Mouse (Mus musculus): ENCODE results near the gene Agap1. TPM values are rescaled to one million over a fixed set of nuclear protein-coding genes. Genes with fewer than 3 reads are reported as not detected.

The Agap1 gene
- polyA plus RNA-seq, 1 experiment: 31.6 TPM

GRCm38 (mm10) chr1:89926583-89927060 is 472.0 kb downstream of the Agap1 start:
- Histone ChIP-seq H3K27me3 (replicated peaks; ENCODE audit: control insufficient read depth, insufficient read depth, low read length) (peaks cover 7% of the 10 kb centered on the region), H3K4me3 (ENCODE audit: insufficient read depth, low read depth, low read length) (no peak overlapping the region), H3K4me1 (ENCODE audit: control insufficient read depth, insufficient read depth, low read length) (no peaks in the 10 kb centered on the region), H3K36me3 (ENCODE audit: control insufficient read depth, insufficient read depth, low read length) (no peaks in the 10 kb centered on the region), H3K27ac (ENCODE audit: insufficient read depth, low read depth, low read length) (no peak overlapping the region)
- 24% methylated on average over 9 of the region's 9 CpGs for WGBS
- TF ChIP-seq CTCF (conservative IDR thresholded peaks at IDR 0.05; ENCODE audit: insufficient read depth, insufficient read length, low read depth, low read length): no peak
- TF ChIP-seq POLR2A (IDR thresholded peaks at IDR 0.05; ENCODE audit: low read depth, low read length): no peak
- no peak for DNase-seq

DNA sequence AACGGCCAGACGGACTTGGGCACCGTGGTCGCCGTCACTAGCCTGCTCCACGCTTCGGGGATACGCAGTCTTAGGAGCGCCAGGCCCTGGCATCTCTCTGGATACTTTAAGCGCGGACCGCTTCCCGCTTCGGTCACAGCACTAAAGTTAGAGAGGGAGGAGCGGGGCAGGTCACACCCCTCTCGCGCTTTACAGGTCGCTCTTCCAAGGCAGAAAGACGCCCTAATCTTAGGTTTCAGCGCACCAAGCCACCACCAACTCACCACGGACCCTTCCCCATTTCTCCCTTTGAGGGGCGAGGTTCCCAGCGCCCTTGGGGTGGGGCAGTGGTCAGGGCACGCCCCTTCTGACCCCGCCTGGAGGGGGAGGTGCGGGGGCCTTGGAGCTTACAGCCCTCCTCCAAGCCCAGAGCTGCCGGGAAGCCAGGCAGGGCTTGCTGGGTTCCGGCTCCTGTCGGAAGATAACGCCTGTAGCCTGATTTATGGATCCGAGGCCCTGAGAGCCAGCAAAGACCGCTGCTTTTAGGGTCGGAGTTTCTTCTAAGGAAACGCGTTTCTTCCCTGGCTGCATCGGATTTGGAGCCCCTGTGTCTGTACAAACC is 472.6 kb downstream of the Agap1 start:
- no peak for DNase-seq
- WGBS: 1% methylated on average over 36 of the region's 36 CpGs
- no peaks in the 10 kb centered on the region for H3K4me1 ChIP-seq (ENCODE audit: control insufficient read depth, insufficient read depth, low read length)

DNA sequence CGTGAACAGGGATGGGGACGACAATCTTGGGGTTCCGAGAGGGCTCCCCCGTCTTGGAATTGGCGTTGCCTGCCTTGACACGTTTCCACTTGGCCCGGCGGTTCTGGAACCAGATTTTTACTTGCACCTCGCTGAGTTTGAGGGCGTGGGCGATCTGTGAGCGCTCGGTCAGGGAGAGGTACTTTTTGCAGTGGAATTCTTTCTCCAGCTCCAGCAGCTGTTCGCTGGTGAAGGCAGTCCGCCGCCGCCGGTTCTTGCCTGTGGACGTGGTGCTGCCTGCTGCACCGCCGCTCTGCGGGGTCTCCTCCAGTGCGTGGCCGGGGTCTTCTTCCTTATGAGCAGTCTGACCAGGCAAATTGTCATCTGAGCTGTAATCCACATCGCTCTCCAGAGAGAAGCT is 474.1 kb downstream of the Agap1 start:
- TF ChIP-seq POLR2A (IDR thresholded peaks at IDR 0.05; ENCODE audit: low read depth, low read length): no peak
- no peak for TF ChIP-seq CTCF (conservative IDR thresholded peaks at IDR 0.05; ENCODE audit: insufficient read depth, insufficient read length, low read depth, low read length)
- DNase-seq: no peak
- H3K27ac ChIP-seq (ENCODE audit: insufficient read depth, low read depth, low read length): no peak overlapping the region
- H3K4me1 ChIP-seq (ENCODE audit: control insufficient read depth, insufficient read depth, low read length): no peaks in the 10 kb centered on the region
- no peaks in the 10 kb centered on the region for H3K36me3 ChIP-seq (ENCODE audit: control insufficient read depth, insufficient read depth, low read length)
- H3K4me3 ChIP-seq (ENCODE audit: insufficient read depth, low read depth, low read length): no peak overlapping the region
- whole genome bisulfite sequencing: 30% methylated on average over 25 of the region's 25 CpGs
- peaks cover 11% of the 10 kb centered on the region for H3K27me3 ChIP-seq (replicated peaks; ENCODE audit: control insufficient read depth, insufficient read depth, low read length)

More for the DNA sequence above, 472.6 kb downstream of the Agap1 start:
- no peak for TF ChIP-seq CTCF (conservative IDR thresholded peaks at IDR 0.05; ENCODE audit: insufficient read depth, insufficient read length, low read depth, low read length)
- no peak for TF ChIP-seq POLR2A (IDR thresholded peaks at IDR 0.05; ENCODE audit: low read depth, low read length)
- Histone ChIP-seq H3K36me3 (ENCODE audit: control insufficient read depth, insufficient read depth, low read length) (no peaks in the 10 kb centered on the region), H3K27me3 (replicated peaks; ENCODE audit: control insufficient read depth, insufficient read depth, low read length) (peaks cover 9% of the 10 kb centered on the region), H3K27ac (ENCODE audit: insufficient read depth, low read depth, low read length) (no peak overlapping the region), H3K4me3 (ENCODE audit: insufficient read depth, low read depth, low read length) (peak overlapping the region; percentile 15)

DNA sequence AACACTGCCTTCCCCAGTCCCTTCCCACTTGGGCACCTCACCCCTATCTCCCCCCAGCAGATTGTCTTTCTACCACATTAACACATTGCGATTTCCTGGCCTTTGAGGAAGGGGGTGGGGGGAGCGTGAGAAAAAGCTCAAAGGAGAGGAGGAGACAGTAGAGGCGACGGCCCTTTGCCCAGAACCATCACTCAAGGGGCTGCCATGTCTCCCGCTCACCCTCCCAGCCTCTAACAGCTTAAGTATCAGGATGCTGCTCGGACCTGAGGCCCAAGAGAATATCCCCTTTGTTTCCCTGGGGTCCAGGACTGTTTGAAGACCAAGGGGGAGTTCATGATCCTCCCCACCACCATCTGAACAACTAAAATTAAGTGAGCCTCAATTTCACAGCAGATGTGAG is 474.6 kb downstream of the Agap1 start:
- no peak for DNase-seq
- WGBS: 28% methylated on average over 6 of the region's 6 CpGs
- Histone ChIP-seq H3K27me3 (replicated peaks; ENCODE audit: control insufficient read depth, insufficient read depth, low read length) (peaks cover 11% of the 10 kb centered on the region), H3K4me1 (ENCODE audit: control insufficient read depth, insufficient read depth, low read length) (no peaks in the 10 kb centered on the region), H3K36me3 (ENCODE audit: control insufficient read depth, insufficient read depth, low read length) (no peaks in the 10 kb centered on the region), H3K27ac (ENCODE audit: insufficient read depth, low read depth, low read length) (no peak overlapping the region), H3K4me3 (ENCODE audit: insufficient read depth, low read depth, low read length) (no peak overlapping the region)
- TF ChIP-seq POLR2A (IDR thresholded peaks at IDR 0.05; ENCODE audit: low read depth, low read length) (no peak), CTCF (conservative IDR thresholded peaks at IDR 0.05; ENCODE audit: insufficient read depth, insufficient read length, low read depth, low read length) (no peak)

DNA sequence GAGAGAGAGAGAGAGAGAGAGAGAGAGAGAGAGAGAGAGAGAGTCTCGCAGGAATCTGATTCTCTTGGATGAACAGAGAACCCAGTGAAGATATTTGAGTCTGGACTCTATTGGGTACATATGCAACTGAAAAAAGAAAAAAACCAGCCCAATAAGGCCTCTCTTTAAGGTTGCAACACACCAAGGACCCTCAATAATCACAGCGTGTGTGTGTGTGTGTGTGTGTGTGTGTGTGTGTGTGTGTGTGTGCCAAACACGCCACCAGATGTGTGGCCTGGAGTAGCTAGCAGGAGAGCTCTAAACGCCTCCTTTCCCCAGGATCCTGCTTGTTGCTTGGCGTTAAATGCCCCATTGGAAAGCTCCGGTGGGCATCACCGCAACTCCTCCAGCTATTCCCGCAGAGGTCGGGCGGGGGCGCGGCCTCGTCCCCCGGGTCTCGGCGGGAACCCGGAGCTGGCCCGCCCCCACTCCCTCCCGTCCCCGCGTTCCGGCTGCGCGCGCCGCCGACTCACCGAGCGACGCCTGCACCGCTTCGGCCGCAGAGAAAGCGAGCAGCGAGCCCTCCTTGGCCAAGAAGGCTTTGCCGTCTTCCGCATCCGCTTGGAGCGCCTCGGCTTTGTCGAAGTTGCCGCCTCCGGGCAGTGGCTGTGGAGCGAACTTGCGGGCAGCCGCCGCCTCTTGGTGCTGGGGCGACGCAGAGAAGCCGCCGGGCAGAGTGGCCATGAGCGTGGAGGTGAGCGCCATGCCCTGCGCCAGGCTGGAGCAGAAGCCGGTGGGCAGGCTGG is 475.3 kb downstream of the Agap1 start:
- H3K27ac ChIP-seq (ENCODE audit: insufficient read depth, low read depth, low read length): no peak overlapping the region
- H3K4me3 ChIP-seq (ENCODE audit: insufficient read depth, low read depth, low read length): peak overlapping the region; percentile 28; the same call in 1 of the 2 replicates
- DNase-seq: no peak
- peaks cover 11% of the 10 kb centered on the region for H3K27me3 ChIP-seq (replicated peaks; ENCODE audit: control insufficient read depth, insufficient read depth, low read length)
- no peaks in the 10 kb centered on the region for H3K4me1 ChIP-seq (ENCODE audit: control insufficient read depth, insufficient read depth, low read length)
- no peak for TF ChIP-seq POLR2A (IDR thresholded peaks at IDR 0.05; ENCODE audit: low read depth, low read length)
- WGBS: under 1% methylated on average over 55 of the region's 55 CpGs
- no peaks in the 10 kb centered on the region for H3K36me3 ChIP-seq (ENCODE audit: control insufficient read depth, insufficient read depth, low read length)

GRCm38 (mm10) chr1:89930551-89930950 is 475.9 kb downstream of the Agap1 start:
- TF ChIP-seq POLR2A (IDR thresholded peaks at IDR 0.05; ENCODE audit: low read depth, low read length): no peak
- TF ChIP-seq CTCF (conservative IDR thresholded peaks at IDR 0.05; ENCODE audit: insufficient read depth, insufficient read length, low read depth, low read length): no peak
- Histone ChIP-seq H3K27me3 (replicated peaks; ENCODE audit: control insufficient read depth, insufficient read depth, low read length) (peaks cover 13% of the 10 kb centered on the region), H3K27ac (ENCODE audit: insufficient read depth, low read depth, low read length) (no peak overlapping the region), H3K4me1 (ENCODE audit: control insufficient read depth, insufficient read depth, low read length) (no peaks in the 10 kb centered on the region), H3K36me3 (ENCODE audit: control insufficient read depth, insufficient read depth, low read length) (no peaks in the 10 kb centered on the region), H3K4me3 (ENCODE audit: insufficient read depth, low read depth, low read length) (peak overlapping the region; percentile 28)
- WGBS: under 1% methylated on average over 45 of the region's 45 CpGs
- no peak for DNase-seq

DNA sequence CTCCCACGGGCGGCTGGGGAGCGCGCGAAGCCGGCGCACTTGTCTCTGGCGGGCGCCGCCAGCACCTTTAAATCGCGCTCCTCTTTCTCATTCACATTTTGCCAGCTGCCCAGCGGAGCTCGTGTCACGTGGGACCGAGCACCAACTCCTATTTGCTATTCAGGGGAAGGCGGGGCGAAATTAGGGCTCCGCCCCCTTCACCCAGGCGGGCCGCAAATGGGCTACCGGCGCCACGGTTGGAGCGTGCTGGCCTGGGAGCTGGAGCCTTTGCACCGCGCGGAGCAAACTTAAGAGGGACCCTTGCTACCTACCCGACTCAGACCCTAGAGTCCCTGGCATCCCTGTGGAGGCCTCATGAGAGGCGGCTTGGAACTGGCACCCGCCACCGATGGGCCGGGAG is 476.5 kb downstream of the Agap1 start, which contains the start of gene Gbx2:
TSS of gene Gbx2 (minus strand) at position 60 of the 400 bp plus-strand sequence.
- Histone ChIP-seq H3K27me3 (replicated peaks; ENCODE audit: control insufficient read depth, insufficient read depth, low read length) (peaks cover 13% of the 10 kb centered on the region), H3K36me3 (ENCODE audit: control insufficient read depth, insufficient read depth, low read length) (no peaks in the 10 kb centered on the region), H3K4me3 (ENCODE audit: insufficient read depth, low read depth, low read length) (peak within 1 kb of the TSS; percentile 28), H3K4me1 (ENCODE audit: control insufficient read depth, insufficient read depth, low read length) (no peaks in the 10 kb centered on the region), H3K27ac (ENCODE audit: insufficient read depth, low read depth, low read length) (no peak within 1 kb of the TSS)
- WGBS: 1% methylated on average over 33 of the region's 33 CpGs
- TF ChIP-seq CTCF (conservative IDR thresholded peaks at IDR 0.05; ENCODE audit: insufficient read depth, insufficient read length, low read depth, low read length) (no peak), POLR2A (IDR thresholded peaks at IDR 0.05; ENCODE audit: low read depth, low read length) (no peak)
- peak; percentile 57 for DNase-seq

Data from kidney, adult 2 months (tissue).